Comparison of ENCODE assay signal across 11 mouse cellular contexts in genomic region chr3:79233478-79234415, GRCm38 (mm10). TPM values are rescaled to one million over a fixed set of nuclear protein-coding genes. Genes with fewer than 3 reads are reported as not detected.
A peak's percentile ranks its signal among the peaks of the same experiment; 100 is the strongest.
DNase-seq lines count a peak whose midpoint lies in the region; ATAC-seq lines count a peak whose summit lies in the region.
"Had no signal": no experiment of that assay in that cellular context is flagged by ENCODE, and none has a peak within 500 bp of the region (broad histone marks: within the 10 kb centered on the region; RNA-seq: fewer than 3 reads in every experiment).

No protein-coding gene starts in this region.

- H3K9me3 ChIP-seq in heart, embryonic 15.5 days (replicated peaks) = no peaks in the 10 kb centered on the region
- no peaks in the 10 kb centered on the region for H3K9me3 ChIP-seq in midbrain, embryonic 15.5 days
- H3K9me3 ChIP-seq in hindbrain, embryonic 14.5 days (ENCODE audit: control insufficient read depth, low read length) = no peaks in the 10 kb centered on the region
- H3K9me3 ChIP-seq: midbrain, embryonic 12.5 days had no signal

- H3K4me1 ChIP-seq in heart, embryonic 15.5 days (replicated peaks) = peaks cover 40% of the 10 kb centered on the region
- H3K4me1 ChIP-seq in midbrain, embryonic 15.5 days = no peaks in the 10 kb centered on the region
- peaks cover 4% of the 10 kb centered on the region; the same call in 1 of the 2 replicates for H3K4me1 ChIP-seq in hindbrain, embryonic 14.5 days (replicated peaks; ENCODE audit: control insufficient read depth, insufficient read depth, low read length)

- H3K4me3 ChIP-seq in heart, embryonic 15.5 days = no peak overlapping the region
- no peak overlapping the region for H3K4me3 ChIP-seq in midbrain, embryonic 15.5 days
- H3K4me3 ChIP-seq in hindbrain, embryonic 14.5 days (replicated peaks; ENCODE audit: low read length) = no peak overlapping the region
- H3K4me3 ChIP-seq: midbrain, embryonic 12.5 days had no signal

- DNase-seq in kidney, postnatal 10 days = peak; percentile 38
- DNase-seq in kidney, postnatal 14 days = no peak
- peak; percentile 52 for DNase-seq in Muller cell, postnatal 12 days (ENCODE audit: inconsistent ontology term)
- no peak for DNase-seq in spleen, postnatal 14 days (ENCODE audit: low spot score in 2 of 2)
- no peak for DNase-seq in hindbrain, embryonic 14.5 days (ENCODE audit: low spot score)
- DNase-seq: embryo, embryonic 11 days; kidney, adult 11 months had no signal

- ATAC-seq in heart, embryonic 15.5 days (replicated peaks; ENCODE audit: insufficient number of reproducible peaks, insufficient read depth, low FRiP score, low read depth) = no peak
- peak; percentile 53 for ATAC-seq in megakaryocyte progenitor cell, adult 5-6 weeks (replicated peaks; ENCODE audit: poor library complexity)
- no peak for ATAC-seq in midbrain, embryonic 15.5 days (replicated peaks)
- no peak for ATAC-seq in hindbrain, embryonic 14.5 days (ENCODE audit: low FRiP score)

- peak overlapping the region; percentile 51 for H3K27ac ChIP-seq in heart, embryonic 15.5 days
- no peak overlapping the region for H3K27ac ChIP-seq in midbrain, embryonic 15.5 days
- no peak overlapping the region for H3K27ac ChIP-seq in hindbrain, embryonic 14.5 days
- H3K27ac ChIP-seq: midbrain, embryonic 12.5 days had no signal

- WGBS in heart, embryonic 15.5 days = 54% methylated on average over 12 of the region's 13 CpGs
- 82% methylated on average over 13 of the region's 13 CpGs for whole genome bisulfite sequencing in midbrain, embryonic 15.5 days
- WGBS in hindbrain, embryonic 14.5 days = 82% methylated on average over 13 of the region's 13 CpGs

- no peaks in the 10 kb centered on the region for H3K36me3 ChIP-seq in heart, embryonic 15.5 days
- no peaks in the 10 kb centered on the region for H3K36me3 ChIP-seq in midbrain, embryonic 15.5 days (replicated peaks)
- no peaks in the 10 kb centered on the region for H3K36me3 ChIP-seq in hindbrain, embryonic 14.5 days (replicated peaks; ENCODE audit: control insufficient read depth, insufficient read depth)
- H3K36me3 ChIP-seq: midbrain, embryonic 12.5 days had no signal

- no peaks in the 10 kb centered on the region for H3K27me3 ChIP-seq in heart, embryonic 15.5 days
- no peaks in the 10 kb centered on the region for H3K27me3 ChIP-seq in midbrain, embryonic 15.5 days (replicated peaks)
- H3K27me3 ChIP-seq in hindbrain, embryonic 14.5 days (ENCODE audit: control insufficient read depth, insufficient read depth, low read length) = no peaks in the 10 kb centered on the region
- H3K27me3 ChIP-seq: midbrain, embryonic 12.5 days had no signal

- no peak overlapping the region for H3K9ac ChIP-seq in heart, embryonic 15.5 days
- H3K9ac ChIP-seq in midbrain, embryonic 15.5 days = no peak overlapping the region
- H3K9ac ChIP-seq in hindbrain, embryonic 14.5 days = no peak overlapping the region
- H3K9ac ChIP-seq: midbrain, embryonic 12.5 days had no signal

- H3K4me2 ChIP-seq in heart, embryonic 15.5 days = peak overlapping the region; percentile 27; the same call in 1 of the 2 replicates
- no peak overlapping the region for H3K4me2 ChIP-seq in midbrain, embryonic 15.5 days
- H3K4me2 ChIP-seq in hindbrain, embryonic 14.5 days (replicated peaks) = no peak overlapping the region
- H3K4me2 ChIP-seq: midbrain, embryonic 12.5 days had no signal

RNA-seq across cellular contexts. Expression of gene Rapgef2, which starts 52.6 kb away (rescaled TPM):
- polyA plus RNA-seq in heart, embryonic 15.5 days (2015; fragmentation: Nextera tagmentation; extraction: Ambion mirVana) = 5.7 TPM in 2 replicates
- total RNA-seq in megakaryocyte progenitor cell, adult 5-6 weeks (2015) = 15.1 and 17.5 TPM in 2 replicates
- total RNA-seq in megakaryocyte progenitor cell, adult 5-6 weeks (2017) = 12.4 and 14.4 TPM in 2 replicates
- polyA plus RNA-seq in midbrain, embryonic 15.5 days (2015; fragmentation: Nextera tagmentation; extraction: Ambion mirVana) = 14.4 and 14.8 TPM in 2 replicates
- 13.9 and 16.1 TPM in 2 replicates for polyA plus RNA-seq in hindbrain, embryonic 14.5 days (2014; fragmentation: Nextera tagmentation; extraction: Ambion mirVana)

Comparison
In these comparisons a context has a peak if more than half of its experiments do, and no peak if none do; other contexts are left out.
1. DNase-seq: peak in kidney, postnatal 10 days (single experiment) and Muller cell, postnatal 12 days (single experiment); none in kidney, postnatal 14 days (single experiment), spleen, postnatal 14 days (0 of 2) and hindbrain, embryonic 14.5 days (single experiment).